Mouse (Mus musculus): Measurements from ENCODE around the gene Clcn5. TPM values are rescaled to one million over a fixed set of nuclear protein-coding genes. Genes with fewer than 3 reads are reported as not detected.

Gene Clcn5
- total and polyA plus RNA-seq, 2 experiments from 2014 or later, result 6.6 to 22.8 TPM

GRCm38 (mm10) chrX:7315115-7315514, 4.0 kb downstream of the Clcn5 start:
- DNase-seq (ENCODE audit: low spot score) (no peak), ATAC-seq (ENCODE audit: insufficient read depth, low read depth) (no peak)
- no peak overlapping the region for H3K9ac ChIP-seq (replicated peaks; ENCODE audit: low read depth, low read length)
- H3K36me3 ChIP-seq (replicated peaks; ENCODE audit: control insufficient read depth, insufficient read depth, low read length), result no peaks in the 10 kb centered on the region
- H3K4me3 ChIP-seq (ENCODE audit: low read depth, low read length), result 0 out of 2 replicates have a peak overlapping the region, but pooled peaks have one; percentile 11
- no peaks in the 10 kb centered on the region for H3K4me1 ChIP-seq (ENCODE audit: control insufficient read depth, insufficient read depth)
- no peaks in the 10 kb centered on the region for H3K9me3 ChIP-seq (replicated peaks; ENCODE audit: control insufficient read depth, low read length)
- H3K27me3 ChIP-seq (ENCODE audit: control insufficient read depth, insufficient read depth, low read length), result no peaks in the 10 kb centered on the region
- peak overlapping the region; percentile 43 for H3K4me2 ChIP-seq (ENCODE audit: low read depth, low read length)
- no peak for TF ChIP-seq CTCF (IDR thresholded peaks at IDR 0.05; ENCODE audit: low read depth)
- no peak for TF ChIP-seq EP300 (IDR thresholded peaks at IDR 0.05; ENCODE audit: low read depth)
- 34% methylated on average over 10 of the region's 10 CpGs for WGBS
- H3K27ac ChIP-seq (ENCODE audit: low read depth), result 0 out of 2 replicates have a peak overlapping the region, but pooled peaks have one; percentile 0

- Histone ChIP-seq H3K27ac (ENCODE audit: low read depth) (peak overlapping the region; percentile 0; the same call in 1 of the 2 replicates), H3K4me1 (ENCODE audit: control insufficient read depth, insufficient read depth) (no peaks in the 10 kb centered on the region), H3K27me3 (ENCODE audit: control insufficient read depth, insufficient read depth, low read length) (no peaks in the 10 kb centered on the region), H3K4me3 (ENCODE audit: low read depth, low read length) (no peak overlapping the region), H3K9ac (replicated peaks; ENCODE audit: low read depth, low read length) (no peak overlapping the region), H3K36me3 (replicated peaks; ENCODE audit: control insufficient read depth, insufficient read depth, low read length) (no peaks in the 10 kb centered on the region), H3K4me2 (ENCODE audit: low read depth, low read length) (peak overlapping the region; percentile 43), H3K9me3 (replicated peaks; ENCODE audit: control insufficient read depth, low read length) (no peaks in the 10 kb centered on the region)
- WGBS, result 47% methylated on average over 4 of the region's 4 CpGs
- DNase-seq (ENCODE audit: low spot score), result no peak
- no peak for ATAC-seq (ENCODE audit: insufficient read depth, low read depth)
- TF ChIP-seq CTCF (IDR thresholded peaks at IDR 0.05; ENCODE audit: low read depth) (no peak), EP300 (IDR thresholded peaks at IDR 0.05; ENCODE audit: low read depth) (no peak)
Measured at GRCm38 (mm10) chrX:7314645-7315044, 4.5 kb downstream of the Clcn5 start.

- 29% methylated on average over 2 of the region's 2 CpGs for WGBS
- H3K4me2 ChIP-seq (ENCODE audit: low read depth, low read length), result no peak overlapping the region
- ATAC-seq (ENCODE audit: insufficient read depth, low read depth) (no peak), DNase-seq (ENCODE audit: low spot score) (no peak)
- H3K36me3 ChIP-seq (replicated peaks; ENCODE audit: control insufficient read depth, insufficient read depth, low read length), result no peaks in the 10 kb centered on the region
- H3K27ac ChIP-seq (ENCODE audit: low read depth), result no peak overlapping the region
- no peak for TF ChIP-seq CTCF (IDR thresholded peaks at IDR 0.05; ENCODE audit: low read depth)
- TF ChIP-seq EP300 (IDR thresholded peaks at IDR 0.05; ENCODE audit: low read depth), result no peak
- no peak overlapping the region for H3K9ac ChIP-seq (replicated peaks; ENCODE audit: low read depth, low read length)
- H3K27me3 ChIP-seq (ENCODE audit: control insufficient read depth, insufficient read depth, low read length), result no peaks in the 10 kb centered on the region
- no peak overlapping the region for H3K4me3 ChIP-seq (ENCODE audit: low read depth, low read length)
- no peaks in the 10 kb centered on the region for H3K9me3 ChIP-seq (replicated peaks; ENCODE audit: control insufficient read depth, low read length)
- no peaks in the 10 kb centered on the region for H3K4me1 ChIP-seq (ENCODE audit: control insufficient read depth, insufficient read depth)
Measured at GRCm38 (mm10) chrX:7308242-7308641, 10.9 kb downstream of the Clcn5 start.

GRCm38 (mm10) chrX:7306861-7307260, 12.3 kb downstream of the Clcn5 start:
- H3K4me2 ChIP-seq (ENCODE audit: low read depth, low read length), result no peak overlapping the region
- H3K27ac ChIP-seq (ENCODE audit: low read depth), result no peak overlapping the region
- no peaks in the 10 kb centered on the region for H3K4me1 ChIP-seq (ENCODE audit: control insufficient read depth, insufficient read depth)
- TF ChIP-seq EP300 (IDR thresholded peaks at IDR 0.05; ENCODE audit: low read depth) (no peak), CTCF (IDR thresholded peaks at IDR 0.05; ENCODE audit: low read depth) (no peak)
- 63% methylated on average over 4 of the region's 5 CpGs for WGBS
- DNase-seq (ENCODE audit: low spot score) (no peak), ATAC-seq (ENCODE audit: insufficient read depth, low read depth) (no peak)
- H3K9me3 ChIP-seq (replicated peaks; ENCODE audit: control insufficient read depth, low read length), result no peaks in the 10 kb centered on the region
- no peaks in the 10 kb centered on the region for H3K36me3 ChIP-seq (replicated peaks; ENCODE audit: control insufficient read depth, insufficient read depth, low read length)
- no peaks in the 10 kb centered on the region for H3K27me3 ChIP-seq (ENCODE audit: control insufficient read depth, insufficient read depth, low read length)
- no peak overlapping the region for H3K9ac ChIP-seq (replicated peaks; ENCODE audit: low read depth, low read length)
- H3K4me3 ChIP-seq (ENCODE audit: low read depth, low read length), result no peak overlapping the region

- no peaks in the 10 kb centered on the region for H3K9me3 ChIP-seq (replicated peaks; ENCODE audit: control insufficient read depth, low read length)
- DNase-seq (ENCODE audit: low spot score) (no peak), ATAC-seq (ENCODE audit: insufficient read depth, low read depth) (no peak)
- H3K36me3 ChIP-seq (replicated peaks; ENCODE audit: control insufficient read depth, insufficient read depth, low read length), result no peaks in the 10 kb centered on the region
- no peak overlapping the region for H3K4me2 ChIP-seq (ENCODE audit: low read depth, low read length)
- H3K27me3 ChIP-seq (ENCODE audit: control insufficient read depth, insufficient read depth, low read length), result no peaks in the 10 kb centered on the region
- no peak overlapping the region for H3K9ac ChIP-seq (replicated peaks; ENCODE audit: low read depth, low read length)
- WGBS, result 80% methylated on average over 2 of the region's 2 CpGs
- no peak overlapping the region for H3K4me3 ChIP-seq (ENCODE audit: low read depth, low read length)
- no peak for TF ChIP-seq CTCF (IDR thresholded peaks at IDR 0.05; ENCODE audit: low read depth)
- TF ChIP-seq EP300 (IDR thresholded peaks at IDR 0.05; ENCODE audit: low read depth), result no peak
- H3K4me1 ChIP-seq (ENCODE audit: control insufficient read depth, insufficient read depth), result no peaks in the 10 kb centered on the region
- H3K27ac ChIP-seq (ENCODE audit: low read depth), result no peak overlapping the region
Measured at GRCm38 (mm10) chrX:7292981-7293380, 26.2 kb downstream of the Clcn5 start.

- DNase-seq (ENCODE audit: low spot score) (no peak), ATAC-seq (ENCODE audit: insufficient read depth, low read depth) (no peak)
- H3K9me3 ChIP-seq (replicated peaks; ENCODE audit: control insufficient read depth, low read length), result no peaks in the 10 kb centered on the region
- no peaks in the 10 kb centered on the region for H3K4me1 ChIP-seq (ENCODE audit: control insufficient read depth, insufficient read depth)
- no peak for TF ChIP-seq EP300 (IDR thresholded peaks at IDR 0.05; ENCODE audit: low read depth)
- no peak for TF ChIP-seq CTCF (IDR thresholded peaks at IDR 0.05; ENCODE audit: low read depth)
- no peaks in the 10 kb centered on the region for H3K36me3 ChIP-seq (replicated peaks; ENCODE audit: control insufficient read depth, insufficient read depth, low read length)
- 82% methylated on average over 8 of the region's 8 CpGs for WGBS
- H3K4me3 ChIP-seq (ENCODE audit: low read depth, low read length), result no peak overlapping the region
- H3K27ac ChIP-seq (ENCODE audit: low read depth), result no peak overlapping the region
- no peak overlapping the region for H3K9ac ChIP-seq (replicated peaks; ENCODE audit: low read depth, low read length)
- no peaks in the 10 kb centered on the region for H3K27me3 ChIP-seq (ENCODE audit: control insufficient read depth, insufficient read depth, low read length)
- H3K4me2 ChIP-seq (ENCODE audit: low read depth, low read length), result no peak overlapping the region
Measured at GRCm38 (mm10) chrX:7292151-7292768, 26.9 kb downstream of the Clcn5 start.
